Mouse (Mus musculus): ENCODE data around the gene Gm47995.
"Not testable (repeated sequence)": the region's sequence is repeated elsewhere in the genome, so short reads cannot be mapped to it uniquely, and the experiment has no call there.

Gene Gm47995

DNA sequence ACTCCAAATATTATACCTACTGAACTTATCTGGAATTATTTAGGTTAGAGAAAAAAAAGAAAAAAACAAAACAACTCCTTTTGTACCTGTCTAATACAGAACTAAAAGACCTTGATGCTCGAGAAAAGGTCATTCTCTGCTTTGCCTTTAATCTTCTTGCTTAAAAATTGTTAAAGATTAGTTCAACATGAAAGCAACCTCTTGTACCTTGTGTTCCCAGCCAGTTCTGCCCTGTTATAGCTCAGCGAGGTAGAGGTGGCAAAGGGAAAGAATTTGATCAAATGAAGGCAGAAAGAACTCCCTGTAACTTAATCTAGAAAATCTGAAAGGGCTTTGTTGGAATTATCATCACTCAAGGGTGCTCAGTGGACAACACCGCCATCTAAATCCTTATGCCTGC lies 12.1 kb upstream of the Gm47995 start:
- DNase-seq (ENCODE audit: extremely low read depth, low read depth), result not testable (repeated sequence)

DNA sequence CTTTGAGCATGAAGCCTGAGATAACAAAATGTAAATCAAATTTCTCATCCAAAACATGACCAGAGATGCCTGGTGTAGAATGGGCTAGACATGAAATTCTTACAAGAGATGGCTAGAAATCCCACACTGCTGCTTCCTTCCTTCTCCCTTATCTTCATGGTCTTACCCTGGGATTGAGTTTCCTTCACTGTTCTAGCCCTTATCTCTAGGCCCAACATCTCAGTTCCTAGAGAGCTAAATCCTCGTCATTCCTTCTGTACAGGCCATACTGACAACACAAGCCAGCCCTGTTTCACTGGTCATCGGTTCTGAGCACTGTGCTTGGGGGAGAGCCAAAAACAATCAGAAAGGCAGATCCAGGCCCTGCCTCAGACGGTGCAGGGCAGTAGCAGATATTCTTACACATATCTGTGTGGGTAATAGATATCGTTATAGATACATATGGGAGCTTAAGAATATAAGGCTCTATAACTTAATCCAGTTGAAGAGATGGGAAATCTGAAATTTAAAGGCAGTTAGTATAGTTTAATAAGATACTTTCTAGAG lies 11.3 kb upstream of the Gm47995 start:
- DNase-seq (ENCODE audit: extremely low read depth, low read depth), result not testable (repeated sequence)

DNA sequence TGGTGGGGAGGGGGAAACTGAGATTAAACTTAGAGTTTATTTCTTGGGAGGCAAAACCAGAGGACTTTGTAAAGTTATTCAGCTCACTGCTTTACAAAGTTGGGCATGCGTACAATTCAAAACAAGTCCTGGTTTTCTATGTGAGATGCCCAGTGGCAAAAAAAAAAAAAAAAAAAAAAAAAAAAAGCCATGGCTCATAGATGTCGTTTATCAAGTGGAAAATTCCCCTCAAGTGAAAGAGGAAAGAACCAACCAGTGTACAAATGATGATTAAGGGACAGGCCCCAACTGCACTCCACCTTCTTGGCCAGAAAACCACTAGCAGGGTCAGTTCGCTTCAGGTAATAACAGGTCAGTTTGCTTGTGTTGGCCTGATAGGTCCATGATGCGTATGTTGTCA lies 9.8 kb upstream of the Gm47995 start:
- no peak for DNase-seq (ENCODE audit: extremely low read depth, low read depth)

DNA sequence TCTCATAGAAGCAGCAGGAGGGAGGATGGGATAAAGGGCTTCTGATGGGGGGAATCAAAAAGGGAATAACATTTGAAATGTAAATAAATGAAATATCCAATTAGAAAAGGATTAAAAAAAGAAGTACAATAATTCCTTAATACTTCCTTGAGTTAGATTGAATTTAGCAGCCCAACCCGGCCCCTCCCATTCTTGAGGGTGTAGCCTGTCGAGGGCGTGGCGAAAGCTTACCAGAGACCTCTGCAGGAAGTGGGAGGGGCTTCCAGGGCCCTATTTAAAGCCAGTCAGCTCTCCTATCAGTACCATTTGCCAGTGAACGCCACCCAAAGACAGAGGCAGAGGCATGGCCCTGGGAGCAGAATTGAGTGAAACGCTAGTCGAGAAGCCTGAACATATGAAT lies 6.2 kb upstream of the Gm47995 start, which contains the start of gene Gm8947:
TSS of gene Gm8947 (plus strand) at position 302 of the 400 bp plus-strand sequence.
- DNase-seq (ENCODE audit: extremely low read depth, low read depth), result not testable (repeated sequence)

DNA sequence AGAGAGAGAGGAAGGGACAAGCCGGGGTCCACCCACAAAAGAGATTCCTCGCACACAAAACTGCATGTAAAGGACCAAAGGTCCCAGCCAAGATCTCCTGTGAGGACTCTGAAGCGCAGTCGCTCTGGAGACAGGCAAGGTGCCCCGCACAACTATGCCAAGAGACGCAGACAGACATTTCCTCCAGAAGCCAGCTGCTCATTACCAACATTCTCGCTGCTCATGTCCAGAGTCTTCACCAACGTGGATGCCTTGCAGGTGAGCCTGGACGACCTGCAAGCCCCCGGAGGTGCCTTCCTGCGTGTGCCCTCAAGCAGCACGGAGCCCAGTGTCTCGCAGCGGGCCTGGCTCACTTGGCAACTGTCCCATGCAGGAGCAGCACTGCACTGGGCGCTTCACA lies 5.5 kb upstream of the Gm47995 start:
- DNase-seq (ENCODE audit: extremely low read depth, low read depth), result not testable (repeated sequence)

DNA sequence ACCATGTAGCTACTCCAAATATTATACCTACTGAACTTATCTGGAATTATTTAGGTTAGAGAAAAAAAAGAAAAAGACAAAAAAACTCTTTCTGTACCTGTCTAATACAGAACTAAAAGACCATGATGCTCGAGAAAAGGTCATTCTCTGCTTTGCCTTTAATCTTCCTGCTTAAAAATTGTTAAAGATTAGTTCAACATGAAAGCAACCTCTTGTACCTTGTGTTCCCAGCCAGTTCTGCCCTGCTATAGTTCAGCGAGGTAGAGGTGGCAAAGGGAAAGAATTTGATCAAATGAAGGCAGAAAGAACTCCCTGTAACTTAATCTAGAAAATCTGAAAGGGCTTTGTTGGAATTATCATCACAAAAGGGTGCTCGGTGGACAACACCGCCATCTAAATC lies 2.3 kb upstream of the Gm47995 start:
- not testable (repeated sequence) for DNase-seq (ENCODE audit: extremely low read depth, low read depth)

DNA sequence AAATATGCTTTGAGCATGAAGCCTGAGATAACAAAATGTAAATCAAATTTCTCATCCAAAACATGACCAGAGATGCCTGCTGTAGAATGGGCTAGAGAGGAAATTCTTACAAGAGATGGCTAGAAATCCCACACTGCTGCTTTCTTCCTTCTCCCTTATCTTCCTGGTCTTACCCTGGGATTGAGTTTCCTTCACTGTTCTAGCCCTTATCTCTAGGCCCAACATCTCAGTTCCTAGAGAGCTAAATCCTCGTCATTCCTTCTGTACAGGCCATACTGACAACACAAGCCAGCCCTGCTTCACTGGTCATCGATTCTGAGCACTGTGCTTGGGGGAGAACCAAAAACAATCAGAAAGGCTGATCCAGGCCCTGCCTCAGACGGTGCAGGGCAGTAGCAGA lies 1.6 kb upstream of the Gm47995 start:
- not testable (repeated sequence) for DNase-seq (ENCODE audit: extremely low read depth, low read depth)

DNA sequence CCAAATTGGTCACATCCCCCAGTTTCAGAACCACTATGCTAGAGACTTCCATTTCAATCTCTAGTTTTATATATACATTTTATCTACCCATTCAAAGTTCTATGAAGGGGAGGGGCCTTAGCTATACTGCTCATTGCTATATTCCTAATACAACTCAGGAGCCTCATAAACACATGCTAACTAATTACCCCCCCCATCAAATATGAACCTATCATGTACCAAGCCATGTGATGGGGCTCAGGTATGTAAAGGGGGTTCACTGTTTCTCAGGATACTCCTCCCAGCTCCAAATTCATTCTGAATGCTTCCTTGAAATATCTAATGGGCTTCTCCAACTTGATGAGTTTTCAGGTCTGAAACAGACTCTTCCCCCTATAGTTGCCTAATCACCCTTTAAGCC lies 2.4 kb downstream of the Gm47995 start:
- DNase-seq (ENCODE audit: extremely low read depth, low read depth), result not testable (repeated sequence)

DNA sequence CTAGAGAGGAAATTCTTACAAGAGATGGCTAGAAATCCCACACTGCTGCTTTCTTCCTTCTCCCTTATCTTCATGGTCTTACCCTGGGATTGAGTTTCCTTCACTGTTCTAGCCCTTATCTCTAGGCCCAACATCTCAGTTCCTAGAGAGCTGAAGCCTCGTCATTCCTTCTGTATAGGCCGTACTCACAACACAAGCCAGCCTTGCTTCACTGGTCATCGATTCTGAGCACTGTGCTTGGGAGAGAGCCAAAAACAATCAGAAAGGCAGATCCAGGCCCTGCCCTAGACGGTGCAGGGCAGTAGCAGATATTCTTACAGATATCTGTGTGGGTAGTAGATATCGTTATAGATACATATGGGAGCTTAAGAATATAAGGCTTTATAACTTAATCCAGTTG lies 4.5 kb downstream of the Gm47995 start:
- DNase-seq (ENCODE audit: extremely low read depth, low read depth), result not testable (repeated sequence)

DNA sequence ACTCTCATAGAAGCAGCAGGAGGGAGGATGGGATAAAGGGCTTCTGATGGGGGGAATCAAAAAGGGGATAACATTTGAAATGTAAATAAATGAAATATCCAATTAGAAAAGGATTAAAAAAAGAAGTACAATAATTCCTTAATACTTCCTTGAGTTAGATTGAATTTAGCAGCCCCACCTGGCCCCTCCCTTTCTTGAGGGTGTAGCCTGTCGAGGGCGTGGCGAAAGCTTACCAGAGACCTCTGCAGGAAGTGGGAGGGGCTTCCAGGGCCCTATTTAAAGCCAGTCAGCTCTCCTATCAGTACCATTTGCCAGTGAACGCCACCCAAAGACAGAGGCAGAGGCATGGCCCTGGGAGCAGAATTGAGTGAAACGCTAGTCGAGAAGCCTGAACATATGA lies 5.6 kb downstream of the Gm47995 start, which contains the start of gene 3110040M04Rik:
TSS of gene 3110040M04Rik (plus strand) at position 304 of the 400 bp plus-strand sequence.
- not testable (repeated sequence) for DNase-seq (ENCODE audit: extremely low read depth, low read depth)

DNA sequence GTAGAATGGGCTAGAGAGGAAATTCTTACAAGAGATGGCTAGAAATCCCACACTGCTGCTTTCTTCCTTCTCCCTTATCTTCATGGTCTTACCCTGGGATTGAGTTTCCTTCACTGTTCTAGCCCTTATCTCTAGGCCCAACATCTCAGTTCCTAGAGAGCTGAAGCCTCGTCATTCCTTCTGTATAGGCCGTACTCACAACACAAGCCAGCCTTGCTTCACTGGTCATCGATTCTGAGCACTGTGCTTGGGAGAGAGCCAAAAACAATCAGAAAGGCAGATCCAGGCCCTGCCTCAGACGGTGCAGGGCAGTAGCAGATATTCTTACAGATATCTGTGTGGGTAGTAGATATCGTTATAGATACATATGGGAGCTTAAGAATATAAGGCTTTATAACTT lies 10.2 kb downstream of the Gm47995 start:
- not testable (repeated sequence) for DNase-seq (ENCODE audit: extremely low read depth, low read depth)

DNA sequence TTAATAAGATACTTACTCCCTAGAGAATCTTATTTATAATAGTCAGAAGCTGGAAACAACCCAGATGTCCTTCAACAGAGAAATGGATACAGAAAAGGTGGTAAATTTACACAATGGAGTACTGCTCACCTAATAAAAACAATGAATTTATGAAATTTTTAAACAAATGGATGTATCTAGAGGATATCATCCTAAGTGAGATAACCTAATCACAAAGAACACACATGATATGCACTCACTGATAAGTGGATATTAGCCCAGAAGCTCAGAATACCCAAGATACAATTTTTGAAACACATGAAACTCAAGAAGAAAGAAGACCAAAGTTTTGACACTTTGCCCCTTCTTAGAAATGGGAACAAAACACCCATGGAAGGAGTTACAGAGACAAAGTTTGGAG lies 10.7 kb downstream of the Gm47995 start:
- not testable (repeated sequence) for DNase-seq (ENCODE audit: extremely low read depth, low read depth)

DNA sequence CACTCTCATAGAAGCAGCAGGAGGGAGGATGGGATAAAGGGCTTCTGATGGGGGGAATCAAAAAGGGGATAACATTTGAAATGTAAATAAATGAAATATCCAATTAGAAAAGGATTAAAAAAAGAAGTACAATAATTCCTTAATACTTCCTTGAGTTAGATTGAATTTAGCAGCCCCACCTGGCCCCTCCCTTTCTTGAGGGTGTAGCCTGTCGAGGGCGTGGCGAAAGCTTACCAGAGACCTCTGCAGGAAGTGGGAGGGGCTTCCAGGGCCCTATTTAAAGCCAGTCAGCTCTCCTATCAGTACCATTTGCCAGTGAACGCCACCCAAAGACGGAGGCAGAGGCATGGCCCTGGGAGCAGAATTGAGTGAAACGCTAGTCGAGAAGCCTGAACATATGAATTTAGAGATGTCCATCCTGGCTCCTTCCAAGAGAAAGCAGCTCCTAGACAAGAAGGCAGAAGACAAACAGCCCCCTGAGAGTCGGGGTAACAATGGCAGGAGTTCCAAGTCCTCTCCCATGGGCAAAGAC lies 11.6 kb downstream of the Gm47995 start, which contains the start of gene Gm47996:
TSS of gene Gm47996 (plus strand) at position 308 of the 532 bp plus-strand sequence.
- DNase-seq (ENCODE audit: extremely low read depth, low read depth), result not testable (repeated sequence)

DNA sequence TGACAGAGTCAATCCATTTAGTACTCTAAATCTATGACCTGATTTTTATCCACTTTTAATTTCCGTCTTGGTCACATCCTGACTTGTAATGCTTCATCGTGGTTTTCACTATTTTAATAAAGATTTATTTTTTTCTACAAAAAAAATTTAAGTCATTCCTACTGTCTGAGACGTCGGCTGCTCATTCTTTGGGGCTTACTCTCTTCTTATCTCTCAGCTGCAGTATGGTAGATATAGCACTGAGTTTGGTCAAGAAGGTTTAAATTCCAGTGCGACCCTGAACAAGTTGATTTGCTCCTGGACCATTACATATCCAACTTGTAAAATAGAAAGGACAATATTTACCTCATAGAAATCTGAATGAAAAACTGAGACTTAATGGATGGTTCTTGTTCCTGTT lies 13.4 kb downstream of the Gm47995 start:
- DNase-seq (ENCODE audit: extremely low read depth, low read depth), result not testable (repeated sequence)

DNA sequence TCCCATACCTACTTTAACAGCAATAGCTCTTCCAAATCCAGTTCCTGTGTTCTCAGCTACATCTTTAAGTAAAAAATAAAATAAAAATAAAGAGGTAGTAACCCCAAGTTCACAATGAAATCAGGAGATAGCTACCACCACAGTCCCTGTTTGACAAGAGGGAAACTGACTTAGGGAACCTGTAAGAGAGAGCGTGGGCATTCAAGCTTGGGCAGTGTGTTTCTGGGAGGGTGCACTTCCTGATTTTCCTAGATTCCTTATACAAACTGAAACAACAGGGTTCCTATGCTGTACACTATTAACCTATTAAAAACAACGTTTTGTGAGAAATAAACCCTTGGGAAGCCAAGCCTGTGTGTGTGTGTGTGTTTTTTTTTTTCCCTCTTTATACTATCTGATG lies 16.6 kb downstream of the Gm47995 start:
- DNase-seq (ENCODE audit: extremely low read depth, low read depth), result no peak

DNA sequence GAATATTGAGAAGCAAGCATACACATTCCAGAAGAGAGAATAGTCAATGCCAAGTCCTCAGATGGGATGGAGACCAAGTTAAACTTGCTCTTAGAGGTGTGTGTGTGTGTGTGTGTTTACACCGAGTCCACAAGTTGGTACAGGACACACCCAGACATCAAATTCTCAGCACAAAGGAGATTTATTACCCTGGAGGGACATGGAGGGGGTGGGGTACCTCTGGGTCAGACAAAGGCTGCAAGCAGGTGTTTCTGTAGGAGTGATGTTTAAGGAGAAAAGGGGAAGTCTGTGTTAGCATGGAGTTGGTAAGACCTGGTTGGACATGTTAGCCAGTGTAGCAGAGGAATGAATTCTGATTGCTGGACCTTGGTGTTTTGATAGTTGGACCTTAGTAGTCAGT lies 17.7 kb downstream of the Gm47995 start:
- no peak for DNase-seq (ENCODE audit: extremely low read depth, low read depth)

DNA sequence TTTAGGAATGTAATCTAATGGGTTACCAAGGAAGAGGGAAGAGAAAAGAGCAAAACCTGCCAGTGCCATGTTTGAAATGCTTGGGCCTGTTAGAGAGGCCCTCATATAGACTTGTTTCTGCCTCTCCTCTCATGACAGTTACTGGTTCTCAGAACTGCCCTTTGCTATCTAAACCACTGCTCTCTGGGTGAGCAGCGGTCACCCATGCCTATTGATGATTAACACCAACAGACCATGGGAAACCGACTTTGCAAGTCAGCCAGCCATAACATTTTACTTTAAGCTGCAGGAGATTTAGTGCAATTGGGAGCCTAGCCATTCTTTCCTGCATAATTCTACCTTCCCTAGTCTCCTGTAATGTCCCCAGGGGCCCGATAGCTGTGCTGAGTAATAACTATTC lies 18.2 kb downstream of the Gm47995 start:
- no peak for DNase-seq (ENCODE audit: extremely low read depth, low read depth)

DNA sequence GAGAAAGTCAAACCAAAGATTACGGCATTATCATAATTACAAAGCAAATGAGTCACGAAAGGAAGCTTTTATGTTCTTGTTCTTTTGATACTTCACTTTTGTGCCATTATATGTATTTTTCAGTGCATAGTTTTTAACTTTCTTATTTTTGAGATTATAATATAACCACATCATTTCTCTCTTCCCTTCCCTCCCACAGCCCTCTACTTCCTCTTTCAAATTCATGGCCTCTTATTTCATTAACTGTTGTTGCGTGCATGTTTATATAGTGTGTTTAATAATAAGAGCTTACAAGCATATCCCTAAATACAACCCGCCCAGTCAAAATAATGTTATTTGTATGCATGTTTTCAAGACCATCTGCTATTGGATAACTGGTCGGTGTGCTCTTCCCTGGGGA lies 20.8 kb downstream of the Gm47995 start:
- DNase-seq (ENCODE audit: extremely low read depth, low read depth), result peak; percentile 15

DNA sequence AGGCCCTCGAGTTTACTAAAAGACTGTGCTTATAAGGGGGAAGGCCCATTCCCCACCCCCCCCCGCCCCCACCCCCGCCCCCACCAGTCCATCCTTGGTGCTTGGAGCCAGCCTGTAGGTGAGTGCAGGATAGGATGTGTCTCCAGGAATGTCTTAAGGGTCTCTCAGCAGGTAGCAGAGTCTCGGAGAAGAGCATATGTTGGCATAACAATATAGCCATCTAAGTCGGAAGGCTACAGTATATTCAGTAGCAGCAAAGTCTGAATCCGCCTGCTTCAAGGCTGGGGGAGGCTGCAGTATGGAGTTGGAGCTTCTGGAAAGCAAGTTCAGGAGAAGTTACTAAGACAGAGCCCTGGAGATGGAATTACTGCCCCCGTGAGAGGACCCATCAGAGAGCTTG lies 21.9 kb downstream of the Gm47995 start:
- DNase-seq (ENCODE audit: extremely low read depth, low read depth), result no peak

DNA sequence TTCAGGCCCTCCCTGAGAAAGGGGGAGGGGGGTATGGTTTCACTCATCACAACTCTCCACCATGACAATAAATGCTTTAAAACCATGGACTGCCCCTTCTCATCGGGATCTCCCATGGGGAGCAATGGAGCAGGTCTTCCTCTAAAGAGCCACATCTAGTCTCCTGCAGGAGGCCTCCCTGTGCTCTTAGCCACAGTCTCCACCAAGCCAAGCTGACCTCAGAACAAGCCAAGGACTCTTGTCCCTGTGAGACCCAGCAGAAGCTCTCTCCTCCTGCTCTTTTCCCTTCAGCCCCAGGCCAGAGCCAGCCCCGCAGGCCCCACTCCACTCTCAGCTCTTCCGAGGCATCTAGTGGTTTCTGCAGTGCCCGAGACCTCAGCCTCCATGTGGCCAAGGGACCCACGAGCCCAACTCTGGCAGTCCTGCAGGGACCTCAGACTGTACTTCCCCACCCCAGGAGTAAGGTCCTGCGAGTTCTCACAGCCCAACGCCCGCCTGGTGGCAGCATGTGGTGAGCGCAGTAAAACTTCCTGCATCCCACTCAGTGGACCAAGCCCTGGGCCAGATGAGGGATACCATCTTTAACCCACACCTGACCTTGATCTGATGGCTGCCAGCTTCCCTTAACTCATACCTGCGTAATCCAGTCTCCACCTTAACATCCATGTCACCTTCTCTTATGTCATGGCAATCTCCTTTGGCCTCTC lies 24.5 kb downstream of the Gm47995 start:
- no peak for DNase-seq (ENCODE audit: extremely low read depth, low read depth)

DNA sequence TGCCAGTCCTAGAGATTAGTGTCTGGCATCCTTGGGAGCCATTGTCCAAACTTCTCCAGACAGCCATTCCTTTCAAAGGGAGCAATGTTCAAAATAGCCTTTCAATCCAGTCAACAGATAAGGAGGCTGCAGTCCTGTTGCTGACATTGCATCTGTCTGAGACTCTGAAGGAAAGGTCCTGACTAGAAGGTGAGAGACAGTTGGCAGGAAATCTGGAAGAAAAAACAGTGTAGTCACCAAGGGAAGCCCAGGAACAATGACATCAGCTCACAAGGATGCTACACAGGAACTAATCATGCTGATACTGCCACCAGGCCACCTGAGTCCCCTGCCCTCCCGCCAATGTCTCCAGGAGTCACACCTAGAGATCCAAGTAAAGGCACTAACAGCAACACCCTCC lies 25.1 kb downstream of the Gm47995 start:
- no peak for DNase-seq (ENCODE audit: extremely low read depth, low read depth)

DNA sequence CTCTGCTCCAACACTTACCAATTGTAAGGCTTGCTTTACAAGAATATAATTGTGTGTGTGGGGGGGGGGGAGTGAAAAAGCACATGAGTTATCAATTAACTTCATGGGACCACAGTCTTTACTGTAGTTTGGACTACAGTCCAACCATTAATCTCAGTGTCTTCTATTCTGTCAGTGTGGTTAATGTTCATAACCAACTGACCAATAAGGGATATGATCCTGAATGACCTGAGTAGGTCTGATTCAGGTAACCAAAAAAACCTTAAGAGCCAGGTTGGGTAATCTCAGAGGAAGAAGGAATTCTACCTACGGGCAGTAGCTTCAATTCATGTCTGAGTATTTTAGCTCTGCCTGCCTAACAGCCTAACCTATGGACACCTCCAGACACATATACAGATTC lies 26.3 kb downstream of the Gm47995 start:
- no peak for DNase-seq (ENCODE audit: extremely low read depth, low read depth)

DNA sequence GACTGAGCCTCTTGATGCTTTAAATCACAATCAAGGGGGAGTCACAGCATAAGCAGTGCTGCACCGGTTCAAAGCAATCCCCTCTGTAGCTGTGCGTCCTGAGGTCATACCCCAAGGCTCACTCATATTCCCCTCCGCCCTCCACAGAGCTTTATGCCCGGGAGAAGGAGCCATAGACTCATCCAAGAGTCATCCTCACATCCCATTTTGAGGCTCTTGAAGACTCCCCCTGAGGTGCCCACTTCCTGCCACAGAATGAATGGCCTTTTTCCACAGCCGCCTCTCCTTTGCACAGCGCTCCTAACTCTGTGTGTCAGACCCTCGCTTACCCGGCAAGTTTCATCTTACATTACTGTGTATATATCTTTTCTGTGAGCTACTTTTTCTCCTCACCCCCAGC lies 29.3 kb downstream of the Gm47995 start:
- DNase-seq (ENCODE audit: extremely low read depth, low read depth), result no peak
